Mouse (Mus musculus) lung, postnatal 0 days (tissue): ENCODE measurements around the gene Pcbp4.

Experiments
- CTCF ChIP-seq: IDR thresholded peaks from 2 replicates; pipeline ENCODE4 v1.5.1; 2016; ENCODE audit warnings: antibody characterized with exemption, mild to moderate bottlenecking
- EP300 ChIP-seq: IDR thresholded peaks from 2 replicates; pipeline ENCODE4 v1.6.1; 2016; ENCODE audit warnings: antibody characterized with exemption, mild to moderate bottlenecking, control low read depth

DNA sequence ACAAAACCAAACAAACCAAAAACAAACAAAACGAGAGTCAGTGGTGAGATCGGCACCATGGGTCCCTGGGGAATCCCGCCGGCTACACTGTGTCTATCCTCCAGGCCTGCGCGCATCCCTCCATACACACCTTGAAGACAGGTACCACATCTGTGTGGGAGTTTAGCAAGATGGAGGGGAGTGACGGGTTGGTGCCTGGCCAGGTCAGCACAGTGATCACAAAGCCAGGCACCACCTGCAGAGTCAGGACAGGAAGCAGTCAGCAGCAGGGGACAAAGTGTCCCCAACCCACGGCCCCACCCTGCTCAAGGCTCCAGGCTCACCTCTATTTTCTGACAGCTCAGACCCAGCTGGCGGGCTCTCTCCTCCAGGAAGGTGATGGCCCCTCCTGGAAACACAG lies 16.5 kb upstream of the Pcbp4 start:
- TF ChIP-seq CTCF (no peak), EP300 (no peak)
